Mouse (Mus musculus) ES-Bruce4 (cell line): Measurements from ENCODE around the gene Cers5.

ENCODE experiments used
- CTCF ChIP-seq: IDR thresholded peaks from one replicate; pipeline ENCODE4 v1.8.1; 2011; ENCODE audit warnings: low read depth, low read length
- EP300 ChIP-seq: IDR thresholded peaks from 2 replicates; pipeline ENCODE4 v1.6.1; 2011; ENCODE audit warnings: low read depth, low read length; ENCODE audit not compliant: insufficient read depth

DNA sequence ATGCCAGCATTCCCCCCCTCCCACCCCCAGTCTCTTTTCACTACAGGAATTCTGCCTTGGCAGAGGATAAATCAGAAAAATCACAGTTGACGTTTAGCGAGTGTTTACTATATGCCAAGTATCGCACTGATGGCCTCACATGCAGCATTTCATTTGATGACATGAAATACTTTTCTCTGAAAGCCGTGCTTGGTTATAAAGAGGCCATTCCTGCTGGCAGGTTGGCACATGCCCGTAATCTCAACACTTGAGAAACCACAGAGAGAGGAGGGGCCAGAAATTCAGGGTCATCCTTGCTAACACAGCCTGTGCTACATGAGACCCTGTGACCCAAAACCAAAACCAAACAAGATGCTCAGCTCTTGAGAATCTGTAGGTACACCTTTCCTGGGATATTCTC lies 25.2 kb upstream of the Cers5 start:
- TF ChIP-seq CTCF (no peak), EP300 (no peak)
